Mouse (Mus musculus): Measurements from ENCODE around the gene Apoe. TPM values are rescaled to one million over a fixed set of nuclear protein-coding genes. Genes with fewer than 3 reads are reported as not detected.

Gene Apoe
- total RNA-seq, 1 experiment = 683 TPM

- H3K9me3 ChIP-seq (ENCODE audit: control insufficient read depth, insufficient read depth, low read depth, low read length) = no peaks in the 10 kb centered on the region
- H3K4me1 ChIP-seq (ENCODE audit: control insufficient read depth in 2 of 2, insufficient read depth in 2 of 2, low read length in 2 of 2, poor library complexity in 1 of 2) = peaks cover 2 to 26% of the 10 kb centered on the region in 2 experiments; a peak in 2 of 4 replicates
- in situ Hi-C loops (cut with MboI; ENCODE audit: low sequenced_read_pairs in 2 of 2, unreplicated experiment in 2 of 2) = no loop called here
- H3K4me3 ChIP-seq (ENCODE audit: insufficient read depth in 1 of 2, low read depth in 1 of 2, low read length in 2 of 2, poor library complexity in 1 of 2, severe bottlenecking in 1 of 2) = peak overlapping the region; percentile 52 to 72
- H3K9ac ChIP-seq (ENCODE audit: insufficient read depth, low read depth, low read length, poor library complexity, severe bottlenecking) = peak overlapping the region; percentile 79
- H3K36me3 ChIP-seq (ENCODE audit: control insufficient read depth, insufficient read depth, low read length, poor library complexity, severe bottlenecking) = peaks cover 3% of the 10 kb centered on the region
- no peak for DNase-seq (ENCODE audit: low read depth, low spot score)
- peak overlapping the region; percentile 80 for H3K27ac ChIP-seq (ENCODE audit: insufficient read depth, low read depth, low read length, poor library complexity, severe bottlenecking)
- no peak for TF ChIP-seq HCFC1 (IDR thresholded peaks at IDR 0.05; ENCODE audit: borderline replicate concordance, insufficient read depth, low read length)
Measured at GRCm38 (mm10) chr7:19691434-19691833, 7.6 kb downstream of the Apoe start.

GRCm38 (mm10) chr7:19690845-19691244, 8.1 kb downstream of the Apoe start:
- Histone ChIP-seq H3K27ac (ENCODE audit: insufficient read depth, low read depth, low read length, poor library complexity, severe bottlenecking) (peak overlapping the region; percentile 80; the same call in 1 of the 2 replicates), H3K9ac (ENCODE audit: insufficient read depth, low read depth, low read length, poor library complexity, severe bottlenecking) (peak overlapping the region; percentile 79; the same call in 1 of the 2 replicates), H3K9me3 (ENCODE audit: control insufficient read depth, insufficient read depth, low read depth, low read length) (no peaks in the 10 kb centered on the region), H3K36me3 (ENCODE audit: control insufficient read depth, insufficient read depth, low read length, poor library complexity, severe bottlenecking) (no peaks in the 10 kb centered on the region; the same call in 1 of the 2 replicates), H3K4me1 (ENCODE audit: control insufficient read depth in 2 of 2, insufficient read depth in 2 of 2, low read length in 2 of 2, poor library complexity in 1 of 2) (peaks cover 2 to 28% of the 10 kb centered on the region in 2 experiments; a peak in 2 of 4 replicates), H3K4me3 (ENCODE audit: insufficient read depth in 1 of 2, low read depth in 1 of 2, low read length in 2 of 2, poor library complexity in 1 of 2, severe bottlenecking in 1 of 2) (no peak overlapping the region)
- TF ChIP-seq ZC3H11A (IDR thresholded peaks at IDR 0.05; ENCODE audit: borderline replicate concordance, low read depth, low read length) (no peak), HCFC1 (IDR thresholded peaks at IDR 0.05; ENCODE audit: borderline replicate concordance, insufficient read depth, low read length) (no peak), ZNF384 (IDR thresholded peaks at IDR 0.05; ENCODE audit: low read depth, low read length) (no peak), MAFK (IDR thresholded peaks at IDR 0.05; ENCODE audit: insufficient read depth, low read depth, low read length) (no peak), CHD2 (IDR thresholded peaks at IDR 0.05; ENCODE audit: low read depth, low read length) (no peak)
- no peak for DNase-seq (ENCODE audit: low read depth, low spot score)
- in situ Hi-C loops (cut with MboI; ENCODE audit: low sequenced_read_pairs in 2 of 2, unreplicated experiment in 2 of 2) = no loop called here

GRCm38 (mm10) chr7:19688611-19689010, 10.4 kb downstream of the Apoe start:
- no peak overlapping the region for H3K27ac ChIP-seq (ENCODE audit: insufficient read depth, low read depth, low read length, poor library complexity, severe bottlenecking)

GRCm38 (mm10) chr7:19688101-19688500, 10.9 kb downstream of the Apoe start:
- Histone ChIP-seq H3K36me3 (ENCODE audit: control insufficient read depth, insufficient read depth, low read length, poor library complexity, severe bottlenecking) (no peaks in the 10 kb centered on the region; the same call in 1 of the 2 replicates), H3K4me1 (ENCODE audit: control insufficient read depth in 2 of 2, insufficient read depth in 2 of 2, low read length in 2 of 2, poor library complexity in 1 of 2) (peaks cover 2 to 23% of the 10 kb centered on the region in 2 experiments; a peak in 2 of 4 replicates), H3K4me3 (ENCODE audit: insufficient read depth in 1 of 2, low read depth in 1 of 2, low read length in 2 of 2, poor library complexity in 1 of 2, severe bottlenecking in 1 of 2) (no peak overlapping the region), H3K9me3 (ENCODE audit: control insufficient read depth, insufficient read depth, low read depth, low read length) (no peaks in the 10 kb centered on the region), H3K9ac (ENCODE audit: insufficient read depth, low read depth, low read length, poor library complexity, severe bottlenecking) (no peak overlapping the region), H3K27ac (ENCODE audit: insufficient read depth, low read depth, low read length, poor library complexity, severe bottlenecking) (no peak overlapping the region)
- TF ChIP-seq HCFC1 (IDR thresholded peaks at IDR 0.05; ENCODE audit: borderline replicate concordance, insufficient read depth, low read length) (no peak), ZC3H11A (IDR thresholded peaks at IDR 0.05; ENCODE audit: borderline replicate concordance, low read depth, low read length) (no peak), CHD2 (IDR thresholded peaks at IDR 0.05; ENCODE audit: low read depth, low read length) (no peak), ZNF384 (IDR thresholded peaks at IDR 0.05; ENCODE audit: low read depth, low read length) (no peak), MAFK (IDR thresholded peaks at IDR 0.05; ENCODE audit: insufficient read depth, low read depth, low read length) (no peak)
- DNase-seq (ENCODE audit: low read depth, low spot score) = no peak
- in situ Hi-C loops (cut with MboI; ENCODE audit: low sequenced_read_pairs in 2 of 2, unreplicated experiment in 2 of 2) = no loop called here

More at GRCm38 (mm10) chr7:19688611-19689010, 10.4 kb downstream of the Apoe start:
- H3K9me3 ChIP-seq (ENCODE audit: control insufficient read depth, insufficient read depth, low read depth, low read length) = no peaks in the 10 kb centered on the region
- H3K9ac ChIP-seq (ENCODE audit: insufficient read depth, low read depth, low read length, poor library complexity, severe bottlenecking) = no peak overlapping the region
- H3K4me3 ChIP-seq (ENCODE audit: insufficient read depth in 1 of 2, low read depth in 1 of 2, low read length in 2 of 2, poor library complexity in 1 of 2, severe bottlenecking in 1 of 2) = no peak overlapping the region
- DNase-seq (ENCODE audit: low read depth, low spot score) = no peak
- peaks cover 2 to 26% of the 10 kb centered on the region in 2 experiments; a peak in 2 of 4 replicates for H3K4me1 ChIP-seq (ENCODE audit: control insufficient read depth in 2 of 2, insufficient read depth in 2 of 2, low read length in 2 of 2, poor library complexity in 1 of 2)
- in situ Hi-C loops (cut with MboI; ENCODE audit: low sequenced_read_pairs in 2 of 2, unreplicated experiment in 2 of 2) = no loop called here
- TF ChIP-seq ZNF384 (IDR thresholded peaks at IDR 0.05; ENCODE audit: low read depth, low read length) = no peak
- no peak for TF ChIP-seq ZC3H11A (IDR thresholded peaks at IDR 0.05; ENCODE audit: borderline replicate concordance, low read depth, low read length)
- TF ChIP-seq MAFK (IDR thresholded peaks at IDR 0.05; ENCODE audit: insufficient read depth, low read depth, low read length) = no peak
- TF ChIP-seq HCFC1 (IDR thresholded peaks at IDR 0.05; ENCODE audit: borderline replicate concordance, insufficient read depth, low read length) = no peak
- no peak for TF ChIP-seq CHD2 (IDR thresholded peaks at IDR 0.05; ENCODE audit: low read depth, low read length)
- H3K36me3 ChIP-seq (ENCODE audit: control insufficient read depth, insufficient read depth, low read length, poor library complexity, severe bottlenecking) = no peaks in the 10 kb centered on the region; the same call in 1 of the 2 replicates
